Mouse (Mus musculus): ENCODE results near the gene Gpr34. TPM values are rescaled to one million over a fixed set of nuclear protein-coding genes. Genes with fewer than 3 reads are reported as not detected.

The Gpr34 gene
- total RNA-seq (2021) = 1 to 10 TPM; 2.2 to 2.6 TPM

DNA sequence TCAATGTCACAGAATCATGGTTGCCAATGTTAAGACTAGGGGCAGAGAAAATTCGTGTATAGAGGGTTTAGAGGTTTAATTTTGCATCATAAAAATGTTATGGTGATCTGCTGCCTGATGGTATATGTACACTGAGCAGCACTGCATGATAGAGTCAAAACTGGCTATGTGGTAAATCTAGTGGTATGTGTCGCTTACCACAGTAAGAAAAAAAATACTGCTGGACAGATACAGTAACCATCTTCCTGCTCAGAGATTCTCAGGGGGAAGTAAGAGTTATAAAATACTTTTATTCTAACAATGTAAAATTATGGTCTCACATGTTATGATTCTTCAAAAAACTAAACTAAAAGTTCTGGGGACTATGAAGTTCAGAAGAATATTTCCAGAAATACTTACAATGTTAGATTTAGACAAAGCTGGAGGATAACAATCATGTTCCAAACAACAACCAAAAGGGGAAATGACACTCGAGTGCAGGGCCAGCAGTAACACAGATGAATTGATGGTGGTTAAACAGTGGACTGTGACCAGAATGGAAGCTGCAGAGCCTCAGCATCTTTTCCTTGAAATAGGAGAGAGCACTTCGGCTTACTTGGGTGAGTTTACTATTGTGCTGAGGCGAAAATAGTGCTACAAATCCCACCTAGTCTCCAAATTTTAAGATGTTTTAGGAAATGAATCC, at the start of gene Gpr34:
Gene Gpr34 (plus strand): TSS at position 491 of the 685 bp plus-strand sequence.
- intact Hi-C loops (cut with DNase I) = no loop called here
- DNase-seq (ENCODE audit: low spot score) = no peak

DNA sequence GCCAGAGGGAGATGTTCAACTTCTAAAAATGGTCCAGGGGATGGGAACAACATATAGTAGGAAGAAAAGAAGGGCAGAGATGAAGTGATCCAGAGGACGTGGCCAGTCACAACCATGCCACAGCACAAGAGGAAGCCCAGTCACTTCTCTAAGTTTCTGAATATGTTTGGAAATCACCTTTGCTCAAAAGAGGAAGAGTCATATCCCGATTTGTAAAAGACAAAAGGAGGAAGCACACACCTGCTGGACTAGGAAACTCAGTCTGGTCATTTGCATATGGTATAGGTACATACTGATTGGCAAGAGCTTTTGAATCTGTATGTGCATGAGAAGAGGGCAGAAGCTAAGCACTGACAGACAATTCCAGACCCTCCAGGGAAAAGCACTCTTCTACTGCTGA, 32.5 kb upstream of the Gpr34 start:
- intact Hi-C loops (cut with DNase I) = no loop called here
- no peak for DNase-seq (ENCODE audit: low spot score)

DNA sequence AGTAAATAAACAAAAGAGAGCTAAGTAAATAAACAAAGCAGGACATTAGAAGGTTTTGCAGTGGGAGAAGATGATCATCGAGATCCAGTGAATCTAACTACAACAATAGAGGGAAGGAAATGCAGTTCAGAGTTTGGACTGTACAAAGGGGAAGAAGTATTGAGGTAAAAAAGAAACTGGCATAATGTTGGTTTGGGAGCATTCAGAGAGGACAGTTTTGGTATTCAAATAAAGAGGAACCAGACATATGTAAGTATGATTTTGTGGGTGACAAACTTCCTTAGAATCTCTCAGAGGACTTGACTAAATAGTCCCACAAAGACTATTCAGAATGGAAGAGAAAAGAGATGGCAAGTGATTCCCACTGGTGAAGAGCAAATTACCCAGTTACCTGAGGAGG, 31.9 kb upstream of the Gpr34 start:
- intact Hi-C loops (cut with DNase I) = no loop called here
- DNase-seq (ENCODE audit: low spot score) = no peak

DNA sequence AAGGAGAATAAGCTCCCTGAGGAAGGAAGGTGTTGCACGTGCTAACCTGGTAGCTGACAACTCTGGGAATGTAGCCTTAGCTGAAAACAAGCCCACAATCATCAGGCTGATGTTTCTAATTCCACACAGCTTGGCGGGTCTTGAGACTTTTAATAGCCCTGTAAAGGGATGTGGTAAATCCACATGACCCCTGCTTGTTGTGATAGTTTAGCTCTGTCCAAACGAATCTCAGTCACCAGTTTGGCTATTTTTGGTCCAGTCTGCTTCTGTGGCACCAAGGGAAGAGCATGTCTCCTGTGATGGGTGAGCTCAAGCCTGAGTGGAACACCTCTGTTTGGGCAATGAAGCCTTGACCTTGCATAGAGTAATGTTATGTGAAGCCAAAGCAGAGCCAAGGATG, 25.1 kb upstream of the Gpr34 start:
- intact Hi-C loops (cut with DNase I) = no loop called here
- no peak for DNase-seq (ENCODE audit: low spot score)

DNA sequence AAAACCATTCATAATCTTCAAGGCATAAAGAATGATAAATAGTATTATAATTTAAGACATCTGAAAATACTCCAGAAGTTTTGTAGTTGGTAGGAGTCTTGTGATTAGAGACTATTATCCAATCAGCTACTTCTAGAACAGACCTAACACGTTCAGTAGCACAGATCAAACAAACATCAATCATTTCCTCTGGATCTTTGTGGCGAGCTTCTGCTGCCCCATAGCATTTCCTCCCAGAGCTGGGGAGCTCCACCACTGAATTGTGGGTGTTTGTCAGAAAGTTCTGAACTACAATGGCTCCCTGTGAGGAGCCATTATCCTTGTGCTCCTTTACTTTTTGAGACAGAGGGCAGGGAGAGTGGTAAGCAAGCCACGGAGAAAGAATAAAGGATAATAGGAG, 24.1 kb upstream of the Gpr34 start:
- DNase-seq (ENCODE audit: low spot score) = no peak
- intact Hi-C loops (cut with DNase I) = no loop called here

DNA sequence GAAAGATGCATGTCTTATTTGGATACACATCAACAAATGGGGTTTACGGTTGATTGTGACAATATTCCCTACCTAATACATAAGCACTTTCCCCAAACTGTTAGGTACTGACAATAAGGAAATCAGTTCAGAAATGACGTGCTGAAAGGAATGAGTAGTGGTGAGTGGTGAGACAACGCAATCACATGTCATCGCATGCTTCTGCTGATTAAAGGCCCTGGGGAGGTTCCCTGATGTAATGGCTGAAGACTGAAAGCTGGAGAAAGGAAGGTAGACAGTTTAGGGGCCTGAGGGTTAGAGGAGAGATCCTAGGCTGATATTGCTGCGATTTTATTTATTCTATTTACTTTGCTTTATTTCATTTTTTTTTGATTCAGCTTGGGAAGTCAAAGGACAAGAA, 20.8 kb upstream of the Gpr34 start:
- no peak for DNase-seq (ENCODE audit: low spot score)
- intact Hi-C loops (cut with DNase I) = loop anchor here (10.0 kb wide), 3 partner anchors 106 to 266 kb away; partner anchors contain the start of gene Nyx

DNA sequence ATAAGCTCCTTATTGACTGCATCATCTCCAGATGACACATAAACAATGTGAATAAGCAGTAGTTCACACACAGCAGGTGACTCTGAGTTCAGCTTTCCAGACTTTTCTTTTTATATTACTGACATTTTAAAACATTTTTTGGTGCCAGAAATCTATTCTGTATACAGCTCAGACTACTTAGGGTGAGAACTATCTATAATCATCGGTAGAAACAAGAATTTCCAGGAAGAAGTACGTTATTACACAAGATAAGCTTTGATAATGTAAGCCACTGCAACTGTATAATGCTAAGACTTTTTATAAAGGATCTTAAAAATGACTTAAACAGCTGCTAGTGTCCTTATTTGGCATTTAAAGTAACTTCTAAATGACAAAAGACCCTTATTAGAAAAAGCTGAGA, 19.8 kb upstream of the Gpr34 start:
- intact Hi-C loops (cut with DNase I) = loop anchor here (10.0 kb wide), 3 partner anchors 107 to 267 kb away; partner anchors contain the start of gene Nyx
- DNase-seq (ENCODE audit: low spot score) = no peak

DNA sequence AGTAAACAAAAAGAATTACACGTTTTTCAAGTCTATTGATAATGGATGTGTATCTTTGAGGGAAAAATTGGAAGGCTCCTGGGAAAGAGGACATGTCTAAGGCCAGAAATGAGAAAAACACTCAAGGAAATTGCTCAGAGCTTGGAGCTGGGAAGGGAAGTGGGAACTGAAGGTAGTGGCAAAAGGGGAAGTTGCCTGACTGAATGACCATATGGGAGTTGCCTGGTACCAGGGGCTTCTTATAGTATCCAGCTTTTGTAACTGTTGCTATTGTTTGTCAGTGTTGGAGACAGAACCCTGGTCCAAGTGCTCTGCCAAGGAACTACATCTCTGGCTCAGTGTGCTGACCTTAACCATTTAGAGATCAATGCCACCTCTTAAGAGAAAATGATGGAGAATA, 15.2 kb upstream of the Gpr34 start:
- no peak for DNase-seq (ENCODE audit: low spot score)
- intact Hi-C loops (cut with DNase I) = loop anchor here (10.0 kb wide), 3 partner anchors 112 to 272 kb away; partner anchors contain the start of gene Nyx

DNA sequence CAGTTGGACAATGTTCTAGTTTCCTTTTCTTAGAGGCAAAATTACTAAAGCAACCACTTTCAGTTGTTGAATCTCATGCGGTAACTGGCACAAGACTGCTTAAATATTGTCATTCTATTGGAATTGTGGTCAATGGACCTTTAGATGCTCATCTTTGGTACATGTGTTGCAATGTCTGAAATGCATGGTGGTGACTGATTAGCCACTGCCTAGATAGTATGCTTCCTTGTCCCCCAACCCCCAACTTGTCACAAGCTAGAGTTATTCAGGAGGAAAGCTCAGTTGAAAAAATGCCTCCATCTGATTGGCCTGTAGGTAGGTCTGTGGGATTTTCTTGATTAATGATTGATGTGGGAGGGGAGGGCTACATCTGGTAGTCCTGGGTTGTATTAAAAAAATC, 14.6 kb upstream of the Gpr34 start:
- intact Hi-C loops (cut with DNase I) = loop anchor here (10.0 kb wide), 3 partner anchors 112 to 272 kb away; partner anchors contain the start of gene Nyx

DNA sequence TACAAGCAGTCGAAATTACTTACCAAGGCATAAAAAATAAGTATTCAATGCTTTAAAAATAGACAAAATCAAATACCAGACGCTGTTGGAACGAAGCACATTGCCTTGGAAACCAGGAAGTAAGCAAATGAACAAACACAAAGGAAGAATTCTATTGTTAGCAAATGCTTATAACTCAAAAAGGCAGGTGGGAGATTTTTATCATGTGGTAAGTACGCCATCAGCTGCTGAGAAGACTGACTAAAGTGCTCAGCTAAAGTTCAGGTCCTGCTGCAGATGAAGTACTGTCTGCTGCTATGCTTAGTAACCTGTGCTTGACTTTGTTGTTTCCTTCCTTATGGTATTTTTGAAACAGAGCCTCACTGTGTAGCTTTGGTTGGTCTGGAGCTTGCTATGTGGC, 13.4 kb upstream of the Gpr34 start:
- DNase-seq (ENCODE audit: low spot score) = no peak

More for the DNA sequence above, 14.6 kb upstream of the Gpr34 start:
- DNase-seq (ENCODE audit: low spot score) = no peak

DNA sequence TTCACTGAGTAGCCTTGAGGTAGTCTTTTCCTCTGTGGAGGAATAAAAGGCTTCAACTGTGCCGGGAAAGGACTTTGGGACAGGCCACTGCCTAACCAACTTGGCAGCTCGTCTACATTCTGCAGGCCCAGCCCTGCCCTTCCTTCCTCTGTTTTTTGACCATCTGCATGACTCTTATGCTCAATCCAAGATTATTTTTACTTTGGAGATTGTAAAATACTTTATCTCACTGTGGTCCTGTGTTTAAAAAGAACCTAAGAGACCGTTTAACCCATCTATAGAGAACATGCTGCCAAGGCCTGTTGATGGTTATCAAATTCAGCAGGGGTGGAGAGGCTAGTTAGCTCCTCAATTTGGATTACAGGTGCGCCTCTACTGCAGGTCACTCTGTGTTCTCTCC, 10.4 kb upstream of the Gpr34 start:
- intact Hi-C loops (cut with DNase I) = loop anchor here (2.0 kb wide), 1 partner anchor 33 kb away; no protein-coding TSS in a partner anchor
- peak; percentile 4 for DNase-seq (ENCODE audit: low spot score)

More for the DNA sequence above, 13.4 kb upstream of the Gpr34 start:
- intact Hi-C loops (cut with DNase I) = loop anchor here (10.0 kb wide), 3 partner anchors 114 to 274 kb away; partner anchors contain the start of gene Nyx

DNA sequence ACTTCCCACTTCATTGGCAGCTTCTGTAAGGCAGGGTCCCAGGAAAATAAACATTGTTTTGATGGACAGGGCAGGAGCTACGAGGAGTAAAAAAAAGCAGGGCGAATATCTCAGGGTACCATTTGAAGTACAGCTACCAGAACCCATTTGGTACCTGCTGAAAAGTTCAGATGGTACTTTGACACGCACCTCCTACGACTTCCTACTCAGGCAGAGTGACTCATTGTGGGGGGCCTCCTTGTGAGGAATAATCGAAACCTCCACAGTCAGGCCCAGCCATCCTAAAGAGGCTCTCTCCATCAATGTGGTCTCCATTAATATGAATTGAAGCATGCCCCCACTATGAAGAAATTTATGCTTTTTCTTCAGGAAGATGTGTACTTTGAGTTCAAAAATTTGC, 9.2 kb upstream of the Gpr34 start:
- no peak for DNase-seq (ENCODE audit: low spot score)
- intact Hi-C loops (cut with DNase I) = no loop called here

DNA sequence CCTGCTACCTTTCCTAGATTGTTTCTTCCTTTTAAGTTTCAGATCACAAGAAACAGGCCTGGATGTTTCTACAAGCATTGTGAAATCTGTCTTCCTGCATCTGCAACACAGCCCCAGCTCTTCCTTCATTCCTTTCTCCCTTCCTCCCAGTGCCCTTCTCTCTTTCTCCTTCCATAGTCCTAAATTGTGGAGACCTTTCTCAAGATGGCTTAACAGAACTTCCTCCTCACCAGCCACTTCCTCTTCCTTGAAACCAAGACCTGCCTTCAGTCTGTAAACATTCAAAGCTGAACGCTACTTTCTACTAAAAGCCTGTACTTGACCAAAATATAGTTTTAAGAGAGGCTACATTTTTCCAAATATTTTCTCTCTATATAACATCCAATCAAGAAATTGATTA, 4.5 kb downstream of the Gpr34 start:
- DNase-seq (ENCODE audit: low spot score) = no peak
- intact Hi-C loops (cut with DNase I) = no loop called here

DNA sequence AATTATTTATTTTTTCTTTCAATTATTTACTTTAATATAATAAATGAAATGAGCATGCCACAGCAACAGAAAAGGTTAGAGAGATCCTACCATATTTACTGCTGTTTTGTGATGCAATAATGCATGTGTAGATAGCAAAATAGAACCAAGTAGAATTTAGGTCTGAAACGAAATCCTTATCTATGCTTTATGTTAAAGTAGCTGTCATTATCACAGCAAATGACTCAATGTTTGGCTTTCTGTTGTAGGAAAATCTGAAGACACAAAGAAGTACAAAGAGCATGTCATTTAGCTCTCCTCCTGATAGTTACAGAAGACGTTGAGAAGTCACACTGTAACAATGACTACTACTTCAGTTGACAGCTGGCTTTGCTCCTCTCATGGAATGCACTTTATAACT, 7.0 kb downstream of the Gpr34 start:
- intact Hi-C loops (cut with DNase I) = no loop called here

DNA sequence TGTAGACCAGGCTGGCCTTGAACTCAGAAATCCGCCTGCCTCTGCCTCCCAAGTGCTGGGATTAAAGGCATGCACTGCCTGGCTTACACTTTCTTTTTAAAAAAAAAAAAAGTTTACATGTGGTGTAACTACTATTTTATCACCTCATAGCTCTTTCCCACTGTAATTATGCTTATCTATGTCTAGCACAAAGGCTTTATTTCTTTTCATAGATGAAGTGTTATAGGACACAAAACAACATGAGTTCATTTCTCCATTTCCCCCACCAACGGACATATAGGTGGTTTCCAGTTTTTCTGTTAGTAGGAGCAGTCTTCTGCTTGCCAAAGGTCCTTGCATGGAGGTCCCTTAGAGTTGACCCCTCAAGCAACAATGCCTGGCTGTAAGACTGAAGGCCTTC, 20.0 kb downstream of the Gpr34 start:
- no peak for DNase-seq (ENCODE audit: low spot score)
- intact Hi-C loops (cut with DNase I) = loop anchor here (10.0 kb wide), 2 partner anchors 307 to 977 kb away; partner anchors contain the start of gene 1810030O07Rik

More for the DNA sequence above, 7.0 kb downstream of the Gpr34 start:
- DNase-seq (ENCODE audit: low spot score) = no peak

DNA sequence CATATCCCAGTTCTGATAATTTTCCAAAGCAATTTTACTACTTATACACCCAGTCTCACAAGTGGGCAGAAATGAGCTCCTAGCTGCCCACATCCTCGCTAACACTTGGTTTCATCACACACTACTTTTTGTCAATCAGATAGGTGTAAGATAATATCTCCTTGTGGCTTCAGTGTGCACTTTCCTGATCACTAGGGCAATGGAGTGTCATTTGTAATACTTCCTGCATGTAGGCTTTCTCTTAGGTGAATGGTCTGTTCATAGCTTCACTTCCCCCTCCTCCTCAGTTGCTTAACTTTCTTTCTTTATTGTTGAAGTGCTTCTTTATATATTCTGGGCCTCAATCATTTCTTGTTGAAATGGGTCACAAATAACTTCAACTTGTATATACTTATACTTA, 20.4 kb downstream of the Gpr34 start:
- DNase-seq (ENCODE audit: low spot score) = no peak
- intact Hi-C loops (cut with DNase I) = loop anchor here (10.0 kb wide), 2 partner anchors 307 to 977 kb away; partner anchors contain the start of gene 1810030O07Rik

DNA sequence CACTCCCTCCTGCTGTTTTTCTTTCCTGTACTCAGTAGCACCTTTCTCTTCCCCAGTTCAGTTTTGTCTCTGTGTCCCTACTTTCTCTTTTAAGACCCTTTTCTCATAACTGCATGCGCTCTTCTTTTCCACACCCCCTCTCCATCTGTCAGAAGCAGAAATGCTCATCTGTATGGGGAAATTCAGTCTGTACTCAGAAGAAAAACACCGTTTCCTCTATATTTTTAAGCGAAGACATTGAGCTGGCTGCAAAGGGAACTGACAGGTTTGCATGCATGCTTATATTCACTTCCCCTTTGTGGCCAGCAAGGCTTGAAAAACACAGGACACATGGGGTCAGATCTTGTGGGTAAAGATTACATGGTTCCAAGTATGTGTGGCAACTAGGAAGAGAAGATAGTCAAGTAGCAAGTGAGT, 23.1 kb downstream of the Gpr34 start:
- no peak for DNase-seq (ENCODE audit: low spot score)
- intact Hi-C loops (cut with DNase I) = loop anchor here (2.0 to 10.0 kb wide), 5 partner anchors 34 to 980 kb away; partner anchors contain the start of genes 1810030O07Rik and Ddx3x

DNA sequence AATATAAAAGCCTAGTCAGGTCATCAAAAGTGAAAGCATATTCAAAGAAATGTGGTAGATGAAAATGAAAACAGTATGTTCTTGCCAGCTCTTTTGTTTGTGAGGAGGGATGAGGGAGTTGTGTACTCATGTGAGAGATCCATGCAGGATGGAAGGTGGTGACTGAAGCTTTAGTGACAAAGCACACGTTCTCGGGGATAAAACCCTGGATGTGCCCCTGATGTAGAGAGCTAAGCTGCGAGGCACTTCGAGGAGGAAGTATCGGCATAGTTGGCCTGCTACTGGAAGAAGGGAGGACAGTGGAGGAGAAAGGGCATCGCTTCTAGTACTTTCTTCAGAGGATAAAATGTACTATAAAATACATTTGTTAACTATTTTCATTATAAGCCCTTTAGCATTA, 24.0 kb downstream of the Gpr34 start:
- intact Hi-C loops (cut with DNase I) = loop anchor here (2.0 to 10.0 kb wide), 6 partner anchors 35 to 981 kb away; partner anchors contain the start of genes 1810030O07Rik and Ddx3x
- no peak for DNase-seq (ENCODE audit: low spot score)

DNA sequence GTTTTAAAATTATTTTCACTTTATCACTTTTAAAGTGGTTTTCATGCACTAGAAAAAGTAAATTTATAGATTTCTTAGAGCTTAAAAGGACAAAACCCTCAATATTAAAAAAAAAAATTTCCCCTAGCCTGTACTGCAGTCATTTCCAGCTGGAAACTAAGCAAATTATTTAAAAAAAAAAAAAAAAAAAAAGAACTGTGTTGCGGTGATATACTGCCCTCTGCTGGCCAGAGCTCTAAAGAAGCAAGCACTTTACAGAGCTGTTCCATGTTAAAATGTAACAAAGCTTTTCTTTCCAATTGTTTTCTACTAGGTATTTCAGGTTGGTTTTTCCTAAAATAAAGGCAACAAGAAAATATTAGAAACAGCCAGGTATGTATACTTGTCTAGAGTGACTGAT, 24.8 kb downstream of the Gpr34 start:
- no peak for DNase-seq (ENCODE audit: low spot score)
- intact Hi-C loops (cut with DNase I) = loop anchor here (2.0 to 10.0 kb wide), 5 partner anchors 194 to 982 kb away; partner anchors contain the start of genes 1810030O07Rik and Ddx3x

DNA sequence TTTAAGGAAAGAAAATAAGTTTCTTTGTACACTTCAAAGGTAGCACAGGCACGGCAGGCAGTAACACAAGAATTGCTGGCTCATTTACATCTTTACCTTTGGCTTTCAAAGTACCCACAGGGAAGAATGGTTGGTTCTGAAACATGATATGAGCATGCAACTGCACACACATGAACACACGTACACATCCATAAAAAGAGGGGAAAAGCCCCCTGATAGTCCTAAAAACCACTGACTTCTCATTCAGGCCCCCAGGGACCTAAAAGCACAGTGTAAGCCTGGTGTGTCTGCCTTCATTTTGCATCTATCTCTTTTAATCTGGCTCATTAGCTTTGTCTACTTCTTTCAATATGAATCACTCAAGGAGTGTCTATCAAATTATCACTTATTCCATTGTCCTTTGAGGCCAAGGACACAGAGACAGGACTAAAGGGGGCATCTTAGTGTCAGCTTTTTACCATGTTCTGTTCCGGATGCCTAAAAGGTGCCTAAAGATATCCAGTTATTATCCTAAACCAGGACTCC, 26.8 kb downstream of the Gpr34 start:
- no peak for DNase-seq (ENCODE audit: low spot score)
- intact Hi-C loops (cut with DNase I) = loop anchor here (5.0 to 10.0 kb wide), 4 partner anchors 196 to 984 kb away; partner anchors contain the start of genes 1810030O07Rik and Ddx3x

Data from heart, postnatal 25 days (tissue).